33 mouse cellular contexts compared by ENCODE assay signal in the genomic region with DNA sequence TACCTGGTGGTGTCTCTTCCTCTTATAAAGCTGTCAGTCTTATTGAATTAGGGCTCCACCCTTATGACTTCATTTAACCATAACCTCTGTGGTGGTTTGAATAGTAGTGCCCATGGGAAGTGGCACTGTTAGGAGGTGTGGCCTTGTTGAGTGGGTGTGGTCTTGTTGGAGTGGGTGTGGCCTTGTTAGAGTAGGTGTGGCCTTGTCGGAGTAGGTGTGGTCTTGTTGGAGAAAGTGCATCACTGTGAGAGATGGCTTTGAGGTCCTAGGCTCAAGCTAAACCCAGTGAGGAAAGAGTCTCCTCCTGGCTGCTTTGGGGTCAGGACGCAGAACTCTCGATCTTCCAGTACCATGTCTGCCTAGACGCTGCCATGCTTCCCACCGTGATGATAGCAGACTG. TPM values are rescaled to one million over a fixed set of nuclear protein-coding genes. Genes with fewer than 3 reads are reported as not detected.
DNase-seq lines count a peak whose midpoint lies in the region; ATAC-seq and TF ChIP-seq lines count a peak whose summit lies in the region.
"Had no signal": no experiment of that assay in that cellular context is flagged by ENCODE, and none has a peak within 500 bp of the region (broad histone marks: within the 10 kb centered on the region; RNA-seq: fewer than 3 reads in every experiment).

No protein-coding gene starts in this region.

- 85% methylated on average over 5 of the region's 5 CpGs for WGBS in midbrain, embryonic 13.5 days

- no peak for TF ChIP-seq POLR2A in CH12.LX (IDR thresholded peaks at IDR 0.05; ENCODE audit: low read depth, low read length)

- H3K79me2 ChIP-seq in CH12.LX (replicated peaks; ENCODE audit: control insufficient read depth, extremely low read depth, insufficient read depth, poor library complexity, severe bottlenecking): no peaks in the 10 kb centered on the region

- H3K27me3 ChIP-seq in CH12.LX (replicated peaks): peaks cover 85% of the 10 kb centered on the region
- H3K27me3 ChIP-seq in midbrain, embryonic 13.5 days: no peaks in the 10 kb centered on the region
- H3K27me3 ChIP-seq: forebrain, embryonic 15.5 days; hindbrain, embryonic 15.5 days; intestine, embryonic 15.5 days had no signal

- no peak overlapping the region for H3K4me3 ChIP-seq in CH12.LX (replicated peaks in 1 of 3; ENCODE audit: low read depth in 2 of 3, low read length in 2 of 3, poor library complexity in 1 of 3)
- no peak overlapping the region for H3K4me3 ChIP-seq in midbrain, embryonic 13.5 days (replicated peaks)
- H3K4me3 ChIP-seq: forebrain, embryonic 15.5 days; hindbrain, embryonic 12.5 days; hindbrain, embryonic 15.5 days; intestine, embryonic 15.5 days had no signal

- no peak for TF ChIP-seq CTCF in CH12.LX (conservative IDR thresholded peaks at IDR 0.05 in 1 of 2, IDR thresholded peaks at IDR 0.05 in 1 of 2; ENCODE audit: low read depth in 2 of 2, low read length in 2 of 2)

- dilution Hi-C loops in CH12.LX (cut with MboI; ENCODE audit: extremely low pct_ligation_motif_present, extremely low pct_unique_long_range_greater_than_20kb, low sequenced_read_pairs): no loop called here

- H3K27ac ChIP-seq in CH12.LX (ENCODE audit: insufficient read depth, low read depth): no peak overlapping the region
- no peak overlapping the region for H3K27ac ChIP-seq in midbrain, embryonic 13.5 days
- H3K27ac ChIP-seq: forebrain, embryonic 15.5 days; hindbrain, embryonic 12.5 days; hindbrain, embryonic 15.5 days; intestine, embryonic 15.5 days had no signal

- no peak for TF ChIP-seq RAD21 in CH12.LX (IDR thresholded peaks at IDR 0.05; ENCODE audit: low read depth, low read length)

- in situ Hi-C loops in CH12.LX (cut with MboI; ENCODE audit: low pct_ligation_motif_present, low pct_unique_long_range_greater_than_20kb, low sequenced_read_pairs): no loop called here

- H3K36me3 ChIP-seq in CH12.LX (replicated peaks in 1 of 2; ENCODE audit: control insufficient read depth in 1 of 2, insufficient read depth in 1 of 2, low read length in 1 of 2): no peaks in the 10 kb centered on the region
- no peaks in the 10 kb centered on the region for H3K36me3 ChIP-seq in midbrain, embryonic 13.5 days
- H3K36me3 ChIP-seq: forebrain, embryonic 15.5 days; hindbrain, embryonic 12.5 days; hindbrain, embryonic 15.5 days; intestine, embryonic 15.5 days had no signal

- H3K9ac ChIP-seq in CH12.LX (ENCODE audit: insufficient read depth, low read depth): no peak overlapping the region
- no peak overlapping the region for H3K9ac ChIP-seq in midbrain, embryonic 13.5 days (replicated peaks)
- H3K9ac ChIP-seq: forebrain, embryonic 15.5 days; hindbrain, embryonic 12.5 days; hindbrain, embryonic 15.5 days; intestine, embryonic 15.5 days had no signal

- 0 out of 4 replicates have a peak, but pooled peaks cover 0 to 2% of the 10 kb centered on the region in 2 experiments for H3K4me1 ChIP-seq in CH12.LX (ENCODE audit: control insufficient read depth in 1 of 2, insufficient read depth in 2 of 2)
- peaks cover 5% of the 10 kb centered on the region for H3K4me1 ChIP-seq in midbrain, embryonic 13.5 days (replicated peaks)
- H3K4me1 ChIP-seq: forebrain, embryonic 15.5 days had no signal

- H3K9me3 ChIP-seq in CH12.LX (replicated peaks; ENCODE audit: low read length): peaks cover 4% of the 10 kb centered on the region
- no peaks in the 10 kb centered on the region for H3K9me3 ChIP-seq in midbrain, embryonic 13.5 days
- H3K9me3 ChIP-seq: forebrain, embryonic 15.5 days; hindbrain, embryonic 12.5 days; hindbrain, embryonic 15.5 days; intestine, embryonic 15.5 days had no signal

- no peak for ATAC-seq in midbrain, embryonic 13.5 days
- ATAC-seq: forebrain, embryonic 15.5 days; intestine, embryonic 15.5 days had no signal

- TF ChIP-seq EP300 in CH12.LX (IDR thresholded peaks at IDR 0.05; ENCODE audit: low read length): no peak

- H3K4me2 ChIP-seq in CH12.LX (ENCODE audit: insufficient read depth, low read depth, poor library complexity, severe bottlenecking): no peak overlapping the region
- H3K4me2 ChIP-seq in midbrain, embryonic 13.5 days (replicated peaks): no peak overlapping the region
- H3K4me2 ChIP-seq: forebrain, embryonic 15.5 days; heart, embryonic 11.5 days; hindbrain, embryonic 12.5 days; hindbrain, embryonic 15.5 days; intestine, embryonic 15.5 days had no signal

- peak; percentile 46 for DNase-seq in 3134 (ENCODE audit: extremely low read depth, insufficient read length, low spot score)
- peak; percentile 16 for DNase-seq in CH12.LX (ENCODE audit: extremely low read depth)
- DNase-seq in R1 (ENCODE audit: low read depth, low spot score): peak; percentile 59
- DNase-seq in induced T-regulatory cell, adult 2 months (ENCODE audit: low read depth): peak; percentile 14
- DNase-seq in cerebellum, postnatal 36 days: no peak
- no peak for DNase-seq in Muller cell, postnatal 12 days (ENCODE audit: inconsistent ontology term)
- DNase-seq in gastrocnemius, postnatal 10 days: no peak
- DNase-seq: adrenal gland, postnatal 10 days; adrenal gland, postnatal 36 days; cerebellum, adult 18-20 months; cerebellum, adult 9-10 months; cerebellum, postnatal 14 days; embryo, embryonic 11 days; gastrocnemius, postnatal 36 days; kidney, adult 11 months; kidney, adult 8-10 months had no signal

TF ChIP-seq in CH12.LX, 34 proteins besides CTCF, POLR2A, EP300 and RAD21:
- TF ChIP-seq ELF1 (IDR thresholded peaks at IDR 0.05; ENCODE audit: low read depth, low read length) (no peak), TBP (conservative IDR thresholded peaks at IDR 0.05; ENCODE audit: low read depth, low read length) (no peak), MAX (IDR thresholded peaks at IDR 0.05; ENCODE audit: low read length) (no peak), MAFK (IDR thresholded peaks at IDR 0.05; ENCODE audit: insufficient replicate concordance, low read length) (no peak)

RNA-seq across cellular contexts. Expression of gene Col1a1, which starts 25.1 kb away (rescaled TPM):
- total RNA-seq in CH12.LX (2012; rRNA removed) (0.13 TPM in 2 replicates), CH12.LX (2014; rRNA removed) (not detected in 2 replicates)
- 0.11 and 0.16 TPM in 2 replicates for polyA plus RNA-seq in CH12.LX (2012; ENCODE audit: insufficient read length, low read depth)
- 51.5 and 68.9 TPM in 2 replicates for polyA plus RNA-seq in midbrain, embryonic 13.5 days (2015; fragmentation: Nextera tagmentation; extraction: Ambion mirVana)
- 1,000 to 10,000 TPM; 5,070 to 7,999 TPM for total RNA-seq in gastrocnemius, postnatal 10 days (2021)
- total RNA-seq: granulocyte monocyte progenitor cell, adult 5-6 weeks; hematopoietic stem cell, adult 5-6 weeks had no signal

RNA-seq across cellular contexts. Expression of gene Hils1, which starts 56.4 kb away (rescaled TPM):
- total RNA-seq in CH12.LX (2012; rRNA removed) (not detected in 2 replicates), CH12.LX (2014; rRNA removed) (not detected in 2 replicates)
- not detected in 2 replicates for polyA plus RNA-seq in CH12.LX (2012; ENCODE audit: insufficient read length, low read depth)
- not detected in 2 replicates for polyA plus RNA-seq in midbrain, embryonic 13.5 days (2015; fragmentation: Nextera tagmentation; extraction: Ambion mirVana)
- total RNA-seq in gastrocnemius, postnatal 10 days (2021): not detected
- total RNA-seq: adrenal gland, adult 18-20 months; adrenal gland, postnatal 10 days; adrenal gland, postnatal 36 days; ES-E14; gastrocnemius, adult 8-10 months; gastrocnemius, postnatal 36 days; granulocyte monocyte progenitor cell, adult 5-6 weeks; heart, adult 8-10 months; heart, postnatal 25 days; hematopoietic stem cell, adult 5-6 weeks had no signal
- polyA plus RNA-seq: cortical plate, adult 2 months; embryonic facial prominence, embryonic 11.5 days; forebrain, embryonic 11.5 days; forebrain, embryonic 15.5 days; heart, postnatal 0 days; hindbrain, embryonic 12.5 days; hindbrain, embryonic 15.5 days; intestine, embryonic 15.5 days had no signal

Comparison
In these comparisons a context has a peak if more than half of its experiments do, and no peak if none do; other contexts are left out.
1. DNase-seq: peak in 3134 (single experiment), CH12.LX (single experiment), R1 (single experiment) and induced T-regulatory cell, adult 2 months (single experiment); none in cerebellum, postnatal 36 days (0 of 2), Muller cell, postnatal 12 days (single experiment) and gastrocnemius, postnatal 10 days (single experiment).
2. RNA of gene Col1a1, which starts 25.1 kb away (total RNA-seq): 5,070 to 7,999 TPM in gastrocnemius, postnatal 10 days; 0.13 TPM in CH12.LX; every median in the first group is over 1,000 times any median in the second.